Mouse (Mus musculus): ENCODE data around the gene Il18bp.
A peak's percentile ranks its signal among the peaks of the same experiment; 100 is the strongest.

Gene Il18bp

GRCm38 (mm10) chr7:102000921-102001630 lies 17.4 kb downstream of the Il18bp start:
- DNase-seq (ENCODE audit: low spot score), result no peak

- no peak for DNase-seq (ENCODE audit: low spot score)
Observed at GRCm38 (mm10) chr7:102000296-102000695, 18.2 kb downstream of the Il18bp start.

GRCm38 (mm10) chr7:101999461-102000151 lies 18.9 kb downstream of the Il18bp start:
- DNase-seq (ENCODE audit: low spot score), result no peak

GRCm38 (mm10) chr7:101998194-101998927 lies 20.1 kb downstream of the Il18bp start:
- DNase-seq (ENCODE audit: low spot score), result peak; percentile 89

- DNase-seq (ENCODE audit: low spot score), result no peak
Observed at GRCm38 (mm10) chr7:101994241-101994640, 24.2 kb downstream of the Il18bp start.

- DNase-seq (ENCODE audit: low spot score), result no peak
Observed at GRCm38 (mm10) chr7:101985081-101985480, 33.4 kb downstream of the Il18bp start.

GRCm38 (mm10) chr7:101982735-101983134 lies 35.8 kb downstream of the Il18bp start:
- DNase-seq (ENCODE audit: low spot score), result no peak

- peak; percentile 34 for DNase-seq (ENCODE audit: low spot score)
Observed at GRCm38 (mm10) chr7:101974505-101974904, 44.0 kb downstream of the Il18bp start.

GRCm38 (mm10) chr7:101973730-101974129 lies 44.8 kb downstream of the Il18bp start:
- DNase-seq (ENCODE audit: low spot score), result no peak

GRCm38 (mm10) chr7:101971721-101972120 lies 46.8 kb downstream of the Il18bp start:
- DNase-seq (ENCODE audit: low spot score), result no peak

- peak; percentile 83 for DNase-seq (ENCODE audit: low spot score)
Observed at GRCm38 (mm10) chr7:101970821-101971461, 47.5 kb downstream of the Il18bp start.

GRCm38 (mm10) chr7:101970429-101970775 lies 48.1 kb downstream of the Il18bp start:
- peak; percentile 92 for DNase-seq (ENCODE audit: low spot score)

GRCm38 (mm10) chr7:101969694-101970428 lies 48.6 kb downstream of the Il18bp start:
- peak; percentile 86 for DNase-seq (ENCODE audit: low spot score)

GRCm38 (mm10) chr7:101968751-101969150 lies 49.7 kb downstream of the Il18bp start:
- DNase-seq (ENCODE audit: low spot score), result no peak

GRCm38 (mm10) chr7:101967256-101967655 lies 51.2 kb downstream of the Il18bp start:
- DNase-seq (ENCODE audit: low spot score), result no peak

- peak; percentile 62 for DNase-seq (ENCODE audit: low spot score)
Observed at GRCm38 (mm10) chr7:101965606-101966005, 52.9 kb downstream of the Il18bp start.

All from MN1 (cell line).